Mouse (Mus musculus) liver, embryonic 13.5 days (tissue): ENCODE measurements around the gene Aggf1. TPM values are rescaled to one million over a fixed set of nuclear protein-coding genes. Genes with fewer than 3 reads are reported as not detected.
"Not testable (repeated sequence)": the region's sequence is repeated elsewhere in the genome, so short reads cannot be mapped to it uniquely, and the experiment has no call there.

Experiments
- ATAC-seq: fragments of 200-750 bp; cut with Nextera tagmentation; 2 replicates; pipeline ENCODE4 v1.8.0; 2017; ENCODE audit warnings: low read depth, mild to moderate bottlenecking, moderate number of reproducible peaks, moderate library complexity
- DNase-seq: peaks from one replicate; pipeline ENCODE4 v3.0.0; 2022
- H3K27ac ChIP-seq: fragments of 300-500 bp; sonication (generic); 2 replicates; pipeline ENCODE4 v1.5.1; 2015; ENCODE audit warnings: moderate library complexity, mild to moderate bottlenecking, inconsistent platforms
- H3K27me3 ChIP-seq: fragments of 300-500 bp; sonication (generic); 2 replicates; pipeline ENCODE4 v1.6.1; 2015; ENCODE audit warnings: mild to moderate bottlenecking, inconsistent platforms
- H3K36me3 ChIP-seq: fragments of 300-500 bp; sonication (generic); 2 replicates; pipeline ENCODE4 v1.6.1; 2015; ENCODE audit warnings: mild to moderate bottlenecking, inconsistent platforms
- H3K4me1 ChIP-seq: fragments of 300-500 bp; sonication (generic); replicated peaks from 2 replicates; pipeline ENCODE4 v1.6.1; 2015; ENCODE audit warnings: inconsistent platforms
- H3K4me2 ChIP-seq: fragments of 300-500 bp; sonication (generic); 2 replicates; pipeline ENCODE4 v1.6.1; 2015; ENCODE audit warnings: inconsistent platforms, mild to moderate bottlenecking, moderate library complexity
- H3K4me3 ChIP-seq: fragments of 300-500 bp; sonication (generic); replicated peaks from 2 replicates; pipeline ENCODE4 v1.5.1; 2015; ENCODE audit warnings: mild to moderate bottlenecking, inconsistent platforms
- H3K9ac ChIP-seq: fragments of 300-500 bp; sonication (generic); 2 replicates; pipeline ENCODE4 v1.6.1; 2015; ENCODE audit warnings: mild to moderate bottlenecking, inconsistent platforms
- H3K9me3 ChIP-seq: fragments of 300-500 bp; sonication (generic); replicated peaks from 2 replicates; pipeline ENCODE4 v1.6.1; 2016; ENCODE audit warnings: inconsistent platforms
- WGBS: fragments of 180-500 bp; shearing (Covaris S2); methylation state at CpG from one replicate; pipeline ENCODE4 v1.1.7; 2015; ENCODE audit not compliant: insufficient replicate concordance; 5-methylcytosine and 5-hydroxymethylcytosine counted together
- polyA plus RNA-seq: library from polyadenylated mRNA; unstranded; fragments of >200 nt; fragmentation: Nextera tagmentation; extraction: Ambion mirVana; gene quantifications from 2 replicates; pipeline ENCODE4 v1.2.1, GENCODE M21; 2015

The Aggf1 gene
- polyA plus RNA-seq, 1 experiment from 2014 or later: 19.8 TPM

GRCm38 (mm10) chr13:95376689-95377289, 1.6 kb upstream of the Aggf1 start:
- not testable (repeated sequence) for H3K27ac ChIP-seq, H3K4me2 ChIP-seq, H3K36me3 ChIP-seq, H3K4me3 ChIP-seq, H3K9ac ChIP-seq, H3K9me3 ChIP-seq, H3K27me3 ChIP-seq, ATAC-seq, DNase-seq
- WGBS: 91% methylated on average over 11 of the region's 11 CpGs
- peaks cover 22% of the 10 kb centered on the region for H3K4me1 ChIP-seq

- Histone ChIP-seq H3K36me3 (peaks cover 13% of the 10 kb centered on the region), H3K9me3 (no peaks in the 10 kb centered on the region), H3K4me2 (peak overlapping the region; percentile 84), H3K9ac (peak overlapping the region; percentile 97), H3K4me1 (peaks cover 22% of the 10 kb centered on the region), H3K27me3 (no peaks in the 10 kb centered on the region), H3K4me3 (peak overlapping the region; percentile 99), H3K27ac (peak overlapping the region; percentile 93)
- ATAC-seq (peak; percentile 9; the same call in 1 of the 2 replicates), DNase-seq (no peak)
- 18% methylated on average over 6 of the region's 6 CpGs for WGBS
Measured at GRCm38 (mm10) chr13:95375554-95375914, 382 bp upstream of the Aggf1 start.

GRCm38 (mm10) chr13:95366356-95366755, 8.8 kb downstream of the Aggf1 start:
- WGBS: 37% methylated on average over 8 of the region's 8 CpGs
- Histone ChIP-seq H3K36me3 (peaks cover 75% of the 10 kb centered on the region), H3K27me3 (no peaks in the 10 kb centered on the region), H3K9me3 (no peaks in the 10 kb centered on the region), H3K4me3 (no peak overlapping the region), H3K4me2 (no peak overlapping the region), H3K4me1 (peaks cover 17% of the 10 kb centered on the region), H3K9ac (no peak overlapping the region), H3K27ac (no peak overlapping the region)
- no peak for DNase-seq
- ATAC-seq: peak; percentile 89

GRCm38 (mm10) chr13:95363440-95363839, 11.7 kb downstream of the Aggf1 start:
- Histone ChIP-seq H3K9me3 (no peaks in the 10 kb centered on the region), H3K4me3 (no peak overlapping the region), H3K9ac (no peak overlapping the region), H3K36me3 (peaks cover 74% of the 10 kb centered on the region), H3K27ac (no peak overlapping the region), H3K4me1 (peaks cover 17% of the 10 kb centered on the region), H3K4me2 (no peak overlapping the region), H3K27me3 (no peaks in the 10 kb centered on the region)
- ATAC-seq (no peak), DNase-seq (no peak)
- 82% methylated on average over 4 of the region's 4 CpGs for WGBS

GRCm38 (mm10) chr13:95358223-95358622, 16.9 kb downstream of the Aggf1 start:
- WGBS: 28% methylated on average over 2 of the region's 2 CpGs
- H3K27ac ChIP-seq: no peak overlapping the region

GRCm38 (mm10) chr13:95348476-95348875, 26.7 kb downstream of the Aggf1 start:
- Histone ChIP-seq H3K27me3 (no peaks in the 10 kb centered on the region), H3K9ac (no peak overlapping the region), H3K36me3 (peaks cover 37% of the 10 kb centered on the region), H3K27ac (no peak overlapping the region), H3K4me1 (peaks cover under 1% of the 10 kb centered on the region; the same call in 1 of the 2 replicates), H3K4me2 (no peak overlapping the region), H3K9me3 (no peaks in the 10 kb centered on the region), H3K4me3 (no peak overlapping the region)
- no peak for ATAC-seq
- DNase-seq: no peak
- whole genome bisulfite sequencing: 87% methylated on average over 3 of the region's 3 CpGs

More at GRCm38 (mm10) chr13:95358223-95358622, 16.9 kb downstream of the Aggf1 start:
- no peaks in the 10 kb centered on the region for H3K4me1 ChIP-seq
- H3K36me3 ChIP-seq: peaks cover 93% of the 10 kb centered on the region
- H3K4me2 ChIP-seq: no peak overlapping the region
- no peak overlapping the region for H3K9ac ChIP-seq
- no peak overlapping the region for H3K4me3 ChIP-seq
- no peaks in the 10 kb centered on the region for H3K9me3 ChIP-seq
- DNase-seq (no peak), ATAC-seq (no peak)
- H3K27me3 ChIP-seq: no peaks in the 10 kb centered on the region

- Histone ChIP-seq H3K4me3 (no peak overlapping the region), H3K27ac (no peak overlapping the region), H3K4me1 (peaks cover 5% of the 10 kb centered on the region; the same call in 1 of the 2 replicates), H3K4me2 (no peak overlapping the region), H3K27me3 (no peaks in the 10 kb centered on the region), H3K9me3 (no peaks in the 10 kb centered on the region), H3K36me3 (peaks cover 26% of the 10 kb centered on the region), H3K9ac (no peak overlapping the region)
- 0 out of 2 replicates have a peak, but pooled peaks have one; percentile 13 for ATAC-seq
- 27% methylated on average over 8 of the region's 8 CpGs for WGBS
- peak; percentile 38 for DNase-seq
Measured at GRCm38 (mm10) chr13:95347018-95347696, 28.0 kb downstream of the Aggf1 start.

GRCm38 (mm10) chr13:95345869-95346268, 29.3 kb downstream of the Aggf1 start:
- no peaks in the 10 kb centered on the region for H3K9me3 ChIP-seq
- WGBS: 62% methylated on average over 6 of the region's 6 CpGs
- no peak overlapping the region for H3K9ac ChIP-seq
- DNase-seq (no peak), ATAC-seq (no peak)
- H3K4me2 ChIP-seq: no peak overlapping the region
- H3K4me3 ChIP-seq: no peak overlapping the region
- H3K36me3 ChIP-seq: peaks cover 14% of the 10 kb centered on the region
- H3K27me3 ChIP-seq: no peaks in the 10 kb centered on the region
- H3K27ac ChIP-seq: no peak overlapping the region
- H3K4me1 ChIP-seq: peaks cover 5% of the 10 kb centered on the region; the same call in 1 of the 2 replicates

- WGBS: 48% methylated on average over 8 of the region's 8 CpGs
- peaks cover 5% of the 10 kb centered on the region; the same call in 1 of the 2 replicates for H3K4me1 ChIP-seq
- no peak for DNase-seq
- H3K4me3 ChIP-seq: no peak overlapping the region
- H3K36me3 ChIP-seq: peaks cover 8% of the 10 kb centered on the region
- no peak overlapping the region for H3K9ac ChIP-seq
- no peak for ATAC-seq
- no peaks in the 10 kb centered on the region for H3K27me3 ChIP-seq
- H3K4me2 ChIP-seq: no peak overlapping the region
- no peaks in the 10 kb centered on the region for H3K9me3 ChIP-seq
- H3K27ac ChIP-seq: no peak overlapping the region
Measured at GRCm38 (mm10) chr13:95343470-95343869, 31.7 kb downstream of the Aggf1 start.

- Histone ChIP-seq H3K9ac (no peak overlapping the region), H3K4me3 (no peak overlapping the region), H3K4me2 (no peak overlapping the region), H3K4me1 (peaks cover 6% of the 10 kb centered on the region; the same call in 1 of the 2 replicates), H3K36me3 (peaks cover 24% of the 10 kb centered on the region), H3K27ac (no peak overlapping the region), H3K9me3 (no peaks in the 10 kb centered on the region), H3K27me3 (no peaks in the 10 kb centered on the region)
- DNase-seq (no peak), ATAC-seq (no peak)
- WGBS: 81% methylated on average over 40 of the region's 40 CpGs
Measured at GRCm38 (mm10) chr13:95336122-95336677, 39.0 kb downstream of the Aggf1 start.

GRCm38 (mm10) chr13:95332086-95332899, 42.9 kb downstream of the Aggf1 start:
- no peak for DNase-seq
- H3K36me3 ChIP-seq: peaks cover 12% of the 10 kb centered on the region
- WGBS: 77% methylated on average over 11 of the region's 11 CpGs
- H3K27ac ChIP-seq: no peak overlapping the region
- no peak for ATAC-seq
- no peaks in the 10 kb centered on the region for H3K9me3 ChIP-seq
- no peak overlapping the region for H3K4me2 ChIP-seq
- H3K27me3 ChIP-seq: no peaks in the 10 kb centered on the region
- no peak overlapping the region for H3K9ac ChIP-seq
- peaks cover 15% of the 10 kb centered on the region for H3K4me1 ChIP-seq
- H3K4me3 ChIP-seq: no peak overlapping the region
